Mouse (Mus musculus) ES-E14 (cell line): Measurements from ENCODE around the gene Tgfb1.

Source experiments
- CHD2 ChIP-seq: IDR thresholded peaks from 2 replicates; pipeline ENCODE4 v1.6.1; 2014; ENCODE audit warnings: mild to moderate bottlenecking, low read depth, low read length, inconsistent platforms
- ZC3H11A ChIP-seq: IDR thresholded peaks from 2 replicates; pipeline ENCODE4 v1.6.1; 2012; ENCODE audit warnings: low read depth, mild to moderate bottlenecking, inconsistent platforms, low read length, borderline replicate concordance
- ZNF384 ChIP-seq: IDR thresholded peaks from 2 replicates; pipeline ENCODE4 v1.6.1; 2012; ENCODE audit warnings: low read depth, low read length, inconsistent platforms

DNA sequence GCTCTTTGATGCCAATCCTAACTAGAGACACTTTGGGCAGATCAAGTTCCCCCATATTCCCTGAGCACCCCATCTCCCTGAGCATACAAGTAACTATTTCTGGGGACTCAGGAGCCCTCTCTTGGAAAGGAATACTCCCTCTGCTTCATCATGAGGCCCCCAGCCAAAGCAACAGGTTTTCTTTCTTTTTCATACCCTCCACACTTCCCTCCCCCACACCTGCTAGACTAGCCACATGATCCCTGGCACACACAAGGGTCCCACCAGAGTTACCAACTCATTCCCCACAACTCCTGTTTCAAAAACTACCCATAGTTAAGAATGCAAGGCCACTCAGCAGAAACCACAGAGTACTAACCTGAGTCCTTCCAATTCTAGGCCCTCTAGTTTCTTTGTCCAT lies 66.3 kb downstream of the Tgfb1 start:
- no peak for TF ChIP-seq ZC3H11A
- TF ChIP-seq CHD2: no peak
- no peak for TF ChIP-seq ZNF384
